Mouse (Mus musculus) heart, postnatal 4 days (tissue): ENCODE results near the gene Zdhhc13. TPM values are rescaled to one million over a fixed set of nuclear protein-coding genes. Genes with fewer than 3 reads are reported as not detected.

Source experiments
- total RNA-seq, 2 experiments: library from RNA; stranded (reverse); gene quantifications; 2 replicates each; pipeline ENCODE4 v1.2.3; 2021

Zdhhc13 gene
- total RNA-seq, 2 experiments from 2014 or later, result 21.2 to 22.6 TPM

Other genes with a start within 250 kb of the Zdhhc13 start
- gene Mrgprb2, start 230.9 kb upstream of the Zdhhc13 start, total RNA-seq, result under 1 TPM; 0.16 to 0.17 TPM
- not detected for gene Mrgprb3, start 145.2 kb upstream of the Zdhhc13 start, total RNA-seq
- gene Csrp3, start 59.0 kb downstream of the Zdhhc13 start, total RNA-seq, result 1,000 to 10,000 TPM; 1,381 to 1,460 TPM
- 10 to 100 TPM; 17.6 to 18.5 TPM for gene E2f8, start 92.6 kb downstream of the Zdhhc13 start, total RNA-seq
- 100 to 1,000 TPM; 106 to 112 TPM for gene Nav2, start 119.7 kb downstream of the Zdhhc13 start, total RNA-seq